Mouse (Mus musculus) neural tube, embryonic 12.5 days (tissue): ENCODE measurements around the gene Vsig4. TPM values are rescaled to one million over a fixed set of nuclear protein-coding genes. Genes with fewer than 3 reads are reported as not detected.

Source experiments
- microRNA counts: library from miRNA; unstranded; fragments of <30 nt; microRNA quantifications from one replicate; lab custom pipeline; 2017
- microRNA-seq: library from miRNA; unstranded; fragments of <30 nt; microRNA quantifications from one replicate; pipeline ENCODE4, GENCODE M21; 2017
- polyA plus RNA-seq: library from polyadenylated mRNA; unstranded; fragments of >200 nt; fragmentation: Nextera tagmentation; extraction: Ambion mirVana; gene quantifications from 2 replicates; pipeline ENCODE4 v1.2.1, GENCODE M21; 2016

The Vsig4 gene
- polyA plus RNA-seq, 1 experiment from 2014 or later = not detected

MicroRNA genes within 50 kb of the gene (microRNA counts, 519-probe panel; counts per million panel counts)
- microRNA mmu-miR-223 (lab: Ali Mortazavi, UCI) = 2,447 counts per million, percentile 70 among the panel's probes with 10 or more counts

Small RNAs within 50 kb of the gene (microRNA-seq; reads per million reads assigned to microRNA genes)
- gene Mir223 = 212 reads per million, percentile 61 among the genes with 10 or more reads in this experiment

Other genes starting within 250 kb of the Vsig4 start
- 74.4 and 90.7 TPM in 2 replicates for gene Msn, start 197.4 kb downstream of the Vsig4 start, polyA plus RNA-seq
- gene Heph, start 161.9 kb upstream of the Vsig4 start, polyA plus RNA-seq = 8.6 and 8.7 TPM in 2 replicates
- not detected in 2 replicates for gene Hsf3, start 162.9 kb upstream of the Vsig4 start, polyA plus RNA-seq